Mouse (Mus musculus): ENCODE results near the gene Nars2. TPM values are rescaled to one million over a fixed set of nuclear protein-coding genes. Genes with fewer than 3 reads are reported as not detected.

Nars2 gene
- polyA plus RNA-seq (2015; fragmentation: Nextera tagmentation; extraction: Ambion mirVana), result 11.5 and 16.3 TPM in 2 replicates

GRCm38 (mm10) chr7:96951281-96952051, at the start of gene Nars2:
TSS of gene Nars2 (plus strand) at chr7:96951505.

DNA sequence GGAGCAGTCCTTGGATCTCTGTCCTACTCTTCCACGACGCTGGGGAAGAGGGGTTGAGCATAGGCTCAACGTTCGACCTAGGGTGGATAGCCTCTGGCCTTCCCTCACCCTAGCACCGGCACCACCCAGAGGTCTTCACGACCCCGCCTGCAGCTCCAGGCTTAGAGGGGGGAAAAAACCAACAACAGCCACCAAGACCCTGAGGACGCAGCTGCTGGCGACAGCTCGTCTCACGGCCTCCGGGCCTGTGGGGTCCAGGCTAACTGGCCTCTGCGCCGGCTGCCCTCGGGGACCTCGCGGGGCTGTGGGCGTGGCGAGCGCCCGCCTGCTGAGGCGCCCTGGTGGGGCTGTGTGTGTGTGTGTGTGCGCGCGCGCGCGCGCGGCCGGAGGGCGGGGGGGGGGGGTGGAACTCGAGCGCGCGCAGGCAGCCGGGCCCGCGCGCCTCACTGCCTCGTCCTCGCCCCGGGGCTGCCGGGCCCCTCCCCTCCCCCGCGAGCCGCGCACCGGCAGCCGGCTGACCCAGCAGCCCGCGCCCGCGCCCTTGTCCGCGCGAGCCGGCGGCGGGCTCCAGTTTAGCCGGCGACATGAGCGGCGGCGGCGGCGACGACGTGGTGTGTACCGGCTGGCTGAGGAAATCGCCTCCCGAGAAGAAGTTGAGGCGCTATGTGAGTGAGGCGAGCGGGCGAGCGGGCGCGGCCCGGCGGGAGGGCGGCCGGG, 130.1 kb downstream of the Nars2 start, which contains the start of gene Gab2:
Gene Gab2 (plus strand): TSS at position 345 of the 717 bp plus-strand sequence.

Other genes with a start within 250 kb of the Nars2 start
- gene Gab2, start 130.1 kb downstream of the Nars2 start, polyA plus RNA-seq (2015; fragmentation: Nextera tagmentation; extraction: Ambion mirVana), result 9.1 and 15.4 TPM in 2 replicates